Mouse (Mus musculus) Patski (cell line): ENCODE results near the gene Bik. TPM values are rescaled to one million over a fixed set of nuclear protein-coding genes. Genes with fewer than 3 reads are reported as not detected.
"Not testable (repeated sequence)": the region's sequence is repeated elsewhere in the genome, so short reads cannot be mapped to it uniquely, and the experiment has no call there.

Source experiments
- ATAC-seq: fragments of 100-300 bp; one replicate; pipeline ENCODE4 v1.8.0; 2021
- CTCF ChIA-PET: fragments of 350-600 bp; sonication (Branson Sonifier 250); formaldehyde crosslinking; loops from one replicate; lab custom pipeline; 2022; ENCODE audit warnings: inconsistent platforms; lab: Charles Lee
- POLR2A ChIA-PET: fragments of 350-600 bp; sonication (Branson Sonifier 250); formaldehyde crosslinking; loops from one replicate; lab custom pipeline; 2022; ENCODE audit warnings: antibody characterized with exemption, inconsistent platforms; lab: Charles Lee
- DNase-seq: peaks from one replicate; pipeline ENCODE4 v3.0.0-alpha.2; 2011; ENCODE audit warnings: low read depth, low spot score
- H3K27me3 ChIP-seq: fragments of 371-371 bp; one replicate; pipeline ENCODE4 v1.5.1; 2021
- CTCF ChIP-seq: fragments of 100-300 bp; IDR thresholded peaks from one replicate; pipeline ENCODE4 v1.5.1; 2021
- in situ Hi-C: fragments of 300-500 bp; cut with MboI; formaldehyde crosslinking; loops from 3 replicates; pipeline ENCODE4 v1.11.1; 2018; ENCODE audit warnings: low pct_unique_long_range_greater_than_20kb, mixed read lengths
- polyA plus RNA-seq: library from polyadenylated mRNA; unstranded; gene quantifications from one replicate; pipeline ENCODE4 v1.2.3, GENCODE M21; 2021

Gene Bik
- polyA plus RNA-seq, 1 experiment from 2014 or later: 0.15 TPM

- in situ Hi-C loops: loop anchor here (25.0 kb wide), 1 partner anchor 105 kb away; no protein-coding TSS in a partner anchor
- DNase-seq: no peak
- ChIA-PET POLR2A (no interaction called here), CTCF (interaction anchor here (1.0 kb wide), 1 partner anchor 12 kb away, joined by 3 read pairs; no protein-coding TSS in a partner anchor)
- no peak for ATAC-seq
- no peak for TF ChIP-seq CTCF
- H3K27me3 ChIP-seq: no peaks in the 10 kb centered on the region
Observed at GRCm38 (mm10) chr15:83491891-83492290, 34.8 kb upstream of the Bik start.

- ChIA-PET POLR2A (no interaction called here), CTCF (interaction anchor here (1.1 to 1.5 kb wide), 2 partner anchors 15 to 23 kb away, joined by 3 read pairs; no protein-coding TSS in a partner anchor)
- in situ Hi-C loops: loop anchor here (25.0 kb wide), 1 partner anchor 107 kb away; no protein-coding TSS in a partner anchor
- ATAC-seq (no peak), DNase-seq (no peak)
- no peaks in the 10 kb centered on the region for H3K27me3 ChIP-seq
- TF ChIP-seq CTCF: no peak
Observed at GRCm38 (mm10) chr15:83493856-83494571, 32.6 kb upstream of the Bik start.

GRCm38 (mm10) chr15:83494572-83494920 is 32.1 kb upstream of the Bik start:
- TF ChIP-seq CTCF: no peak
- ChIA-PET POLR2A (no interaction called here), CTCF (interaction anchor here (1.5 kb wide), 1 partner anchor 23 kb away, joined by 3 read pairs; no protein-coding TSS in a partner anchor)
- in situ Hi-C loops: loop anchor here (25.0 kb wide), 1 partner anchor 107 kb away; no protein-coding TSS in a partner anchor
- no peaks in the 10 kb centered on the region for H3K27me3 ChIP-seq
- no peak for ATAC-seq
- no peak for DNase-seq

- no peak for TF ChIP-seq CTCF
- in situ Hi-C loops: loop anchor here (25.0 kb wide), 1 partner anchor 108 kb away; no protein-coding TSS in a partner anchor
- ATAC-seq (no peak), DNase-seq (no peak)
- no peaks in the 10 kb centered on the region for H3K27me3 ChIP-seq
- ChIA-PET CTCF (interaction anchor here (1.5 kb wide), 1 partner anchor 22 kb away, joined by 3 read pairs; no protein-coding TSS in a partner anchor), POLR2A (no interaction called here)
Observed at GRCm38 (mm10) chr15:83495195-83495594, 31.5 kb upstream of the Bik start.

GRCm38 (mm10) chr15:83495787-83496367 is 30.8 kb upstream of the Bik start:
- ATAC-seq (no peak), DNase-seq (no peak)
- in situ Hi-C loops: loop anchor here (25.0 kb wide), 1 partner anchor 109 kb away; no protein-coding TSS in a partner anchor
- POLR2A ChIA-PET: no interaction called here
- TF ChIP-seq CTCF: no peak
- no peaks in the 10 kb centered on the region for H3K27me3 ChIP-seq
- CTCF ChIA-PET: interaction anchor here (1.5 kb wide), 1 partner anchor 22 kb away, joined by 3 read pairs; no protein-coding TSS in a partner anchor

GRCm38 (mm10) chr15:83497299-83497698 is 29.4 kb upstream of the Bik start:
- DNase-seq (no peak), ATAC-seq (no peak)
- no peak for TF ChIP-seq CTCF
- CTCF ChIA-PET: no interaction called here
- POLR2A ChIA-PET: no interaction called here
- in situ Hi-C loops: loop anchor here (25.0 kb wide), 1 partner anchor 110 kb away; no protein-coding TSS in a partner anchor
- H3K27me3 ChIP-seq: no peaks in the 10 kb centered on the region

- no peak for TF ChIP-seq CTCF
- DNase-seq: no peak
- ChIA-PET CTCF (interaction anchor here (1.1 to 1.4 kb wide), 2 partner anchors 15 to 97 kb away, joined by 3 read pairs; no protein-coding TSS in a partner anchor), POLR2A (interaction anchor here (1.0 to 1.1 kb wide), 2 partner anchors 12 to 76 kb away, joined by 3 read pairs; partner anchors contain the start of gene Ttll1)
- ATAC-seq: no peak
- in situ Hi-C loops: loop anchor here (25.0 kb wide), 1 partner anchor 112 kb away; no protein-coding TSS in a partner anchor
- no peaks in the 10 kb centered on the region for H3K27me3 ChIP-seq
Observed at GRCm38 (mm10) chr15:83499211-83499755, 27.4 kb upstream of the Bik start.

GRCm38 (mm10) chr15:83500352-83500751 is 26.3 kb upstream of the Bik start:
- TF ChIP-seq CTCF: peak; percentile 78
- in situ Hi-C loops: loop anchor here (25.0 kb wide), 1 partner anchor 688 kb away; no protein-coding TSS in a partner anchor
- H3K27me3 ChIP-seq: no peaks in the 10 kb centered on the region
- CTCF ChIA-PET: interaction anchor here (1.1 to 1.9 kb wide), 6 partner anchors 18 to 125 kb away, joined by 3 to 10 read pairs (median 4); no protein-coding TSS in a partner anchor
- POLR2A ChIA-PET: interaction anchor here (1.0 kb wide), 1 partner anchor 10 kb away, joined by 3 read pairs; the partner anchor contains the start of gene Ttll1
- ATAC-seq (no peak), DNase-seq (no peak)

- POLR2A ChIA-PET, ATAC-seq, DNase-seq, H3K27me3 ChIP-seq: not testable (repeated sequence)
- CTCF ChIA-PET: interaction anchor here (1.5 to 1.9 kb wide), 3 partner anchors 17 to 94 kb away, joined by 3 to 10 read pairs (median 8); no protein-coding TSS in a partner anchor
- in situ Hi-C loops: loop anchor here (25.0 kb wide), 1 partner anchor 689 kb away; no protein-coding TSS in a partner anchor
Observed at GRCm38 (mm10) chr15:83501483-83501882, 25.2 kb upstream of the Bik start.
